Mouse (Mus musculus): ENCODE measurements around the gene Armh3. TPM values are rescaled to one million over a fixed set of nuclear protein-coding genes. Genes with fewer than 3 reads are reported as not detected.
A peak's percentile ranks its signal among the peaks of the same experiment; 100 is the strongest.

Armh3 gene
- total RNA-seq, 1 experiment: 8.0 TPM

DNA sequence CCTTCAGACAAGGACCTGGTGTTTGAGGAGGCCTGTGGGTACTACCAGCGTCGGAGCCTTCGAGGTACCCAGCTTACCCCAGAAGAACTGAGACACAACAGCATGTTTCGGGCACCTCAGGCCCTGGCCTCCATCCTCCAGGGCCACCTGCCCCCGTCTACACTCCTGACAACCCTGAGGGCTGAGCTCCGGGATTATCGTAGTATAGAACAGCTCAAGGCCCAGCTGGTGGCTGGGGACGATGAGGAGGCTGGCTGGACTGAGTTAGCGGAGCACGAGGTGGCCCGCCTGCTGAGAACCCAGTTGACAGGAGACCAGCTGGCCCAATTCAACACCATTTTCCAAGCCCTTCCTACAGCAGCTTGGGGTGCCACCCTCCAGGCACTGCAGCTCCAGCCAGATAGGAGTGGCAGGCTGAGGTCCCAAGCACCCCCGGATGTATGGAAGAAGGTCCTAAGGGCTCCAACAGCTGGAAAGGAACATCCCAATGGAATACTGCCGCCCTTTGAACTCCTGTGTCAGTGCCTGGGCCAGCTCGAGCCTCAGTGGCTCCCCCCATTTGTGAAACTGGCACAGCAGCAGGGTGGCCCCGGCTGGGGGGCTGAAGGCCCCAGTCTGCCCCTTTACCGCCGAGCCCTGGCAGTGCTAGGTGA is 6.7 kb upstream of the Armh3 start:
- in situ Hi-C loops (cut with MboI; ENCODE audit: low sequenced_read_pairs in 2 of 2, unreplicated experiment in 2 of 2): no loop called here
- no peaks in the 10 kb centered on the region for H3K36me3 ChIP-seq (ENCODE audit: control insufficient read depth, insufficient read depth, low read length, poor library complexity, severe bottlenecking)
- H3K9ac ChIP-seq (ENCODE audit: insufficient read depth, low read depth, low read length, poor library complexity, severe bottlenecking): no peak overlapping the region
- no peaks in the 10 kb centered on the region for H3K9me3 ChIP-seq (ENCODE audit: control insufficient read depth, insufficient read depth, low read depth, low read length)
- TF ChIP-seq ZC3H11A (IDR thresholded peaks at IDR 0.05; ENCODE audit: borderline replicate concordance, low read depth, low read length) (no peak), ZNF384 (IDR thresholded peaks at IDR 0.05; ENCODE audit: low read depth, low read length) (no peak), CHD2 (IDR thresholded peaks at IDR 0.05; ENCODE audit: low read depth, low read length) (no peak), MAFK (IDR thresholded peaks at IDR 0.05; ENCODE audit: insufficient read depth, low read depth, low read length) (no peak)
- no peak overlapping the region for H3K27ac ChIP-seq (ENCODE audit: insufficient read depth, low read depth, low read length, poor library complexity, severe bottlenecking)
- no peak for DNase-seq (ENCODE audit: low read depth, low spot score)
- H3K4me1 ChIP-seq (ENCODE audit: control insufficient read depth in 2 of 2, insufficient read depth in 2 of 2, low read length in 2 of 2, poor library complexity in 1 of 2): peaks cover 0 to 2% of the 10 kb centered on the region in 2 experiments; a peak in 1 of 4 replicates
- peak overlapping the region; percentile 38 to 46; a peak in 2 of 4 replicates for H3K4me3 ChIP-seq (ENCODE audit: insufficient read depth in 1 of 2, low read depth in 1 of 2, low read length in 2 of 2, poor library complexity in 1 of 2, severe bottlenecking in 1 of 2)

DNA sequence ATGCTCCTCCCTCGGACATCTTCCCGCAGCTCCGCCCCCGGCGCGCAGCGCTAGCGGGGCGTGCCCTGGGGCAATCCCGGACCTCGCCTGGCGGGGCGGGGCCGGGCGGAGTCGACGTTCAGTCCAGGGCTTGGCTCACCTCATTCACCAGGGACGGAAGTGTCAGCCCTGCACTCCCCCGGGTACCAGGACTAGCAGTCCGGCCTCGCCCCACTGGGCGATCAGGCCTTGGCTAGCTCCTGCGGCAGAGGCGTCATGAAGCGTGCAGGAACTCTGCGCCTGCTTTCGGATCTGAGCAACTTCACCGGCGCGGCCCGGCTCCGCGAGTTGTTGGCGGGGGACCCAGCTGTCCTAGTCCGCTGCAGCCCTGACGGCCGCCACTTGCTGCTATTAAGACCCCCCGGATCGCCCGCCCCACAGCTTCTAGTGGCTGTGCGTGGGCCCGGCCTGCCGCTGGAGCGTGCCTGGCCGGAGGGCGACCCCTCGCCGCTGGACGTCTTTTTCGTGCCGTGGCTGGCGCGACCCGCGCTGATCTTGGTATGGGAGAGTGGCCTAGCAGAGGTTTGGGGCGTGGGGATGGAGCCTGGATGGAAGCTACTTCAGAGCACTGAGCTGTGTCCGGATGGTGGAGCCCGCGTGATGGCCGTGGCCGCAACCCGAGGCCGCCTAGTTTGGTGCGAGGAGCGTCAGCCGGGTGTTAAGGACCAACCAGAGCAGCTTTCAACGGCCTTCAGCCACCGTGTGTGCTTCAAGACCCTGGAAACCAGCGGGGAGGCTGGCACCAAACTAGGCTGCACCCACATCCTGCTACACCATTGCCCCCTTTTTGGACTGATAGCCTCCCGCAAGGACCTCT is 5.3 kb upstream of the Armh3 start, which contains the start of gene Hps6:
TSS of gene Hps6 (plus strand) at position 138 of the 856 bp plus-strand sequence.
- peak within 1 kb of the TSS; percentile 76 to 83 for H3K4me3 ChIP-seq (ENCODE audit: insufficient read depth in 1 of 2, low read depth in 1 of 2, low read length in 2 of 2, poor library complexity in 1 of 2, severe bottlenecking in 1 of 2)
- in situ Hi-C loops (cut with MboI; ENCODE audit: low sequenced_read_pairs in 2 of 2, unreplicated experiment in 2 of 2): no loop called here
- peaks cover 0 to 2% of the 10 kb centered on the region in 2 experiments; a peak in 1 of 4 replicates for H3K4me1 ChIP-seq (ENCODE audit: control insufficient read depth in 2 of 2, insufficient read depth in 2 of 2, low read length in 2 of 2, poor library complexity in 1 of 2)
- TF ChIP-seq MAFK (IDR thresholded peaks at IDR 0.05; ENCODE audit: insufficient read depth, low read depth, low read length): no peak
- TF ChIP-seq CHD2 (IDR thresholded peaks at IDR 0.05; ENCODE audit: low read depth, low read length): no peak
- no peak for TF ChIP-seq ZNF384 (IDR thresholded peaks at IDR 0.05; ENCODE audit: low read depth, low read length)
- TF ChIP-seq HCFC1 (IDR thresholded peaks at IDR 0.05; ENCODE audit: borderline replicate concordance, insufficient read depth, low read length): no peak
- TF ChIP-seq ZC3H11A (IDR thresholded peaks at IDR 0.05; ENCODE audit: borderline replicate concordance, low read depth, low read length): no peak
- H3K9ac ChIP-seq (ENCODE audit: insufficient read depth, low read depth, low read length, poor library complexity, severe bottlenecking): peak within 1 kb of the TSS; percentile 65
- DNase-seq (ENCODE audit: low read depth, low spot score): peak; percentile 77
- H3K27ac ChIP-seq (ENCODE audit: insufficient read depth, low read depth, low read length, poor library complexity, severe bottlenecking): no peak within 1 kb of the TSS
- H3K36me3 ChIP-seq (ENCODE audit: control insufficient read depth, insufficient read depth, low read length, poor library complexity, severe bottlenecking): no peaks in the 10 kb centered on the region
- no peaks in the 10 kb centered on the region for H3K9me3 ChIP-seq (ENCODE audit: control insufficient read depth, insufficient read depth, low read depth, low read length)

DNA sequence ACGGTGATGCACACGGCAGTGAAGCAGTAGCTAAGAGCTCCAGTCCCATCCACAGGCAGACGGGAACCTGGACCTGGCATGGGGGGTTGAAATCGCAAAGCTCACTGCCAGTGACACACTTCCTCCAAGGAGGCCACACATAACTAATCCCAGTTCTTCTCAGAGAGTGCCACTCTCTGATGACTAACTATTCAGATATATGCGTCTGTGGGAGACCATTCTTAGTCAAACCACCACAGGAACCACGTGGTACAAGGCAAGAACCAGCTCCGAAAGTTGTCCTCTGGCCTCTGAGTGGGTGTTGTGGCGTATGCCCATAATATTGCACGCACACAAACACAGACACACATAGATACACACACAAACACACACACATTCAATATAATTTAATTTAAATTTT is 4.0 kb upstream of the Armh3 start:
- in situ Hi-C loops (cut with MboI; ENCODE audit: low sequenced_read_pairs in 2 of 2, unreplicated experiment in 2 of 2): no loop called here

DNA sequence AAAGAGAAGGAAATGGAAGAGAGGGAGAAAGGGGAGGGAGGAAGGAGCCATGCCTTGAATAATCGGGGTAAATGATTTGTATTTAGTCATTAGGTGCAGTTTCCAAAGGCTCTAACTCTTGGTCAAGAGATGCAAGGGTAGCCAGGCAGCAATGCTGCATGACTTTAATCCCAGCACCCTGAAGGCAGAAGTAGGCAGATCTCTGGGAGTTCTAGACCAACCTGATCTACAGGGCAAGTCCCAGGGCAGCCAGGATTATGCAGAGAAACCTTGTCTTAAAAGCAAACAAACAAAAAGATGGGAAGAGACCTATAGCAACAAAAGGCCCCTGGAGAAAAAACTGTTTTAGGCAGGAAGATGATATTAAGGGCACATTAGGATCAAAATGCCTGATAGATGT is 1.1 kb upstream of the Armh3 start:
- in situ Hi-C loops (cut with MboI; ENCODE audit: low sequenced_read_pairs in 2 of 2, unreplicated experiment in 2 of 2): no loop called here
- no peak for DNase-seq (ENCODE audit: low read depth, low spot score)
- H3K36me3 ChIP-seq (ENCODE audit: control insufficient read depth, insufficient read depth, low read length, poor library complexity, severe bottlenecking): no peaks in the 10 kb centered on the region
- no peak overlapping the region for H3K27ac ChIP-seq (ENCODE audit: insufficient read depth, low read depth, low read length, poor library complexity, severe bottlenecking)
- H3K4me3 ChIP-seq (ENCODE audit: insufficient read depth in 1 of 2, low read depth in 1 of 2, low read length in 2 of 2, poor library complexity in 1 of 2, severe bottlenecking in 1 of 2): no peak overlapping the region
- no peak overlapping the region for H3K9ac ChIP-seq (ENCODE audit: insufficient read depth, low read depth, low read length, poor library complexity, severe bottlenecking)
- TF ChIP-seq HCFC1 (IDR thresholded peaks at IDR 0.05; ENCODE audit: borderline replicate concordance, insufficient read depth, low read length) (no peak), MAFK (IDR thresholded peaks at IDR 0.05; ENCODE audit: insufficient read depth, low read depth, low read length) (no peak), ZNF384 (IDR thresholded peaks at IDR 0.05; ENCODE audit: low read depth, low read length) (no peak), CHD2 (IDR thresholded peaks at IDR 0.05; ENCODE audit: low read depth, low read length) (no peak), ZC3H11A (IDR thresholded peaks at IDR 0.05; ENCODE audit: borderline replicate concordance, low read depth, low read length) (no peak)
- peaks cover 0 to 2% of the 10 kb centered on the region in 2 experiments; a peak in 1 of 4 replicates for H3K4me1 ChIP-seq (ENCODE audit: control insufficient read depth in 2 of 2, insufficient read depth in 2 of 2, low read length in 2 of 2, poor library complexity in 1 of 2)
- no peaks in the 10 kb centered on the region for H3K9me3 ChIP-seq (ENCODE audit: control insufficient read depth, insufficient read depth, low read depth, low read length)

More for the DNA sequence above, 4.0 kb upstream of the Armh3 start:
- TF ChIP-seq ZNF384 (IDR thresholded peaks at IDR 0.05; ENCODE audit: low read depth, low read length) (no peak), HCFC1 (IDR thresholded peaks at IDR 0.05; ENCODE audit: borderline replicate concordance, insufficient read depth, low read length) (no peak), CHD2 (IDR thresholded peaks at IDR 0.05; ENCODE audit: low read depth, low read length) (no peak), ZC3H11A (IDR thresholded peaks at IDR 0.05; ENCODE audit: borderline replicate concordance, low read depth, low read length) (no peak), MAFK (IDR thresholded peaks at IDR 0.05; ENCODE audit: insufficient read depth, low read depth, low read length) (no peak)
- no peak overlapping the region for H3K27ac ChIP-seq (ENCODE audit: insufficient read depth, low read depth, low read length, poor library complexity, severe bottlenecking)
- H3K4me1 ChIP-seq (ENCODE audit: control insufficient read depth in 2 of 2, insufficient read depth in 2 of 2, low read length in 2 of 2, poor library complexity in 1 of 2): peaks cover 0 to 2% of the 10 kb centered on the region in 2 experiments; a peak in 1 of 4 replicates
- no peaks in the 10 kb centered on the region for H3K9me3 ChIP-seq (ENCODE audit: control insufficient read depth, insufficient read depth, low read depth, low read length)
- DNase-seq (ENCODE audit: low read depth, low spot score): no peak
- no peaks in the 10 kb centered on the region for H3K36me3 ChIP-seq (ENCODE audit: control insufficient read depth, insufficient read depth, low read length, poor library complexity, severe bottlenecking)
- no peak overlapping the region for H3K9ac ChIP-seq (ENCODE audit: insufficient read depth, low read depth, low read length, poor library complexity, severe bottlenecking)
- H3K4me3 ChIP-seq (ENCODE audit: insufficient read depth in 1 of 2, low read depth in 1 of 2, low read length in 2 of 2, poor library complexity in 1 of 2, severe bottlenecking in 1 of 2): no peak overlapping the region
